Mouse (Mus musculus) heart, embryonic 10.5 days (tissue): ENCODE results near the gene Eif4e2. TPM values are rescaled to one million over a fixed set of nuclear protein-coding genes. Genes with fewer than 3 reads are reported as not detected.
A peak's percentile ranks its signal among the peaks of the same experiment; 100 is the strongest.

ENCODE experiments used
- DNase-seq: peaks from one replicate; pipeline ENCODE4 v3.0.0-alpha.2; 2017; ENCODE audit warnings: low spot score
- H3K27ac ChIP-seq: fragments of 300-500 bp; sonication (generic); 2 replicates; pipeline ENCODE4 v1.5.1; 2016; ENCODE audit warnings: mild to moderate bottlenecking
- H3K27me3 ChIP-seq: fragments of 300-500 bp; sonication (generic); 2 replicates; pipeline ENCODE4 v1.6.1; 2016; ENCODE audit warnings: mild to moderate bottlenecking; ENCODE audit not compliant: poor library complexity, insufficient read depth, severe bottlenecking
- H3K36me3 ChIP-seq: fragments of 300-500 bp; sonication (generic); 2 replicates; pipeline ENCODE4 v1.6.1; 2016; ENCODE audit warnings: mild to moderate bottlenecking, moderate library complexity
- H3K4me1 ChIP-seq: fragments of 300-500 bp; sonication (generic); 2 replicates; pipeline ENCODE4 v1.6.1; 2016; ENCODE audit warnings: mild to moderate bottlenecking
- H3K4me3 ChIP-seq: fragments of 300-500 bp; sonication (generic); 2 replicates; pipeline ENCODE4 v1.5.1; 2016; ENCODE audit warnings: mild to moderate bottlenecking, moderate library complexity
- H3K9me3 ChIP-seq: fragments of 300-500 bp; sonication (generic); 2 replicates; pipeline ENCODE4 v1.6.1; 2016; ENCODE audit warnings: mild to moderate bottlenecking, moderate library complexity
- WGBS: fragments of 180-500 bp; shearing (Covaris S2); methylation state at CpG from one replicate; pipeline ENCODE4 v1.1.7; 2016; 5-methylcytosine and 5-hydroxymethylcytosine counted together
- polyA plus RNA-seq: library from polyadenylated mRNA; unstranded; fragments of >200 nt; fragmentation: Nextera tagmentation; extraction: Ambion mirVana; gene quantifications from 2 replicates; pipeline ENCODE4 v1.2.1, GENCODE M21; 2016

The Eif4e2 gene
- polyA plus RNA-seq, 1 experiment from 2014 or later, result 174 TPM

DNA sequence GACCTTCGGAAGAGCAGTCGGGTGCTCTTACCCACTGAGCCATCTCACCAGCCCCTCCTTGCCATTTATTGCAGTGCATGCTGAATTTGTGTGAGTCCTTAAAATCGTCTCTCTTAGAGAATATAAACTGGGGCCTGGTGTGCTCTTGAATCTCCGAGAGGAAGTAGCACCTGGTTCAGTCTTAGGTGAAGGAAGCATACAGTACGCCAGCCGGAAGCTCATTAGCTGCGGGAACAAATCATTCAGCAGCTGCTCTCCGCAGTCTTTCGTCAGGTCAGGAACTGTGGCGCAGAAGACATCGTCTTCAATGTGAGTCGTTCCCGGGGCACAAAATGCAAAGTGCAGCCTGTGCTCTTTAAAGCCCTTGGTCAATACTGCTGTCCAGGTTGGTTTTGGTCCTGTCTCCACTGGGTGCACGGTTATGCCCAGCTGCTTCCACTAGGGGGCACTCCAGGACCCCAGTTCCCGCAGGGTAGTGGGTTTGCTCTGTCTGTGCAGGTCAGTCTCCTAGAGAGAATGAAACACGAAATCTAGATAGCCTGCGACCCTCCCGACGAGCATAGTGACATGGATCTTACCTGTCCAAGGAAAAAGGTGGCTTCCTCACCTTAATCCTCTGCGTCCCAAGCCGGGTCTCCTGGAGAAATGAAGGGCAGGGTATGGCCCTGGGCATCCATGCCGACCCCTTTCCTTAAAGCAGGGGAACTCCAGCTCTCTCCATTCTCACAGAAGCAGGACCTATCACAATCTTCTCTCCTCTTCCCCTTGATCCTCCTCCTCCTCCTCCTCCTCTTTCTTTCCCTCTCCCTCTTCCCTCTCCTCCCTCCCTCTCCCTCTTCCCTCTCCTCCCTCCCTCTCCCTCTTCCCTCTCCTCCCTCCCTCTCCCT lies 32.5 kb downstream of the Eif4e2 start:
- Histone ChIP-seq H3K4me3 (peak overlapping the region; percentile 18), H3K36me3 (no peaks in the 10 kb centered on the region), H3K27ac (no peak overlapping the region), H3K4me1 (peaks cover 6% of the 10 kb centered on the region; the same call in 1 of the 2 replicates), H3K9me3 (no peaks in the 10 kb centered on the region), H3K27me3 (no peaks in the 10 kb centered on the region)
- peak; percentile 88 for DNase-seq
- WGBS, result 24% methylated on average over 22 of the region's 22 CpGs

DNA sequence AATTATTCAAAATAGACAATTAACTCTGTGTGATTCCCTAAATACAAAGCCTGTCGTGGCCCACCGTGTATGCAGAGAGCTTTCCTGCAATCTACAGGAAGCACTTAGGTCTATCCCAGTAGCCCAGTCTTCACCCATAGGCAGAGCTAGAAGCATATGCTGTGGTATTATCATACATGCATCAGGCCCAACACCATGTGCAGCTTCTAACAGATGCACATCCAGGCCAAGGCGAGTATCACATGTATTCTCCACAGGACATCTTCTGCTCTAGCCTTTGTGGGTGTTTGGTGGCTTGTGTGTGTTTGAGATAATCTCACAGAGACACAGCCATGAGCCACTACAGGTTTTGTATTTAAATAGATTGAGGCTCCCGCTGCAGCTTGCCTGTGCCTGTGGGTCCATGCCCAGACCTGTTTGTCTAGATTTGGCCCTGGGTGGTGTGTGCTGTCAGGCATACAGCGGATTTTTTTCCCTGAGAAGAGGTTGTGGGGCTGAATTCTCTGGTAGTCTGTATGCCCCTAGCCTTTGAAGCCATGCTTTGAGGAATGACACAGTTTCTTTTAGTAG lies 38.4 kb downstream of the Eif4e2 start:
- no peak overlapping the region for H3K27ac ChIP-seq
- H3K27me3 ChIP-seq, result peaks cover 10% of the 10 kb centered on the region
- WGBS, result 67% methylated on average over 5 of the region's 5 CpGs
- H3K4me1 ChIP-seq, result no peaks in the 10 kb centered on the region
- no peaks in the 10 kb centered on the region for H3K9me3 ChIP-seq
- no peak for DNase-seq
- no peak overlapping the region for H3K4me3 ChIP-seq
- no peaks in the 10 kb centered on the region for H3K36me3 ChIP-seq

- Histone ChIP-seq H3K36me3 (no peaks in the 10 kb centered on the region), H3K4me3 (no peak overlapping the region), H3K27ac (no peak overlapping the region), H3K4me1 (0 out of 2 replicates have a peak, but pooled peaks cover 4% of the 10 kb centered on the region), H3K9me3 (no peaks in the 10 kb centered on the region), H3K27me3 (peaks cover 39% of the 10 kb centered on the region)
- DNase-seq, result no peak
- WGBS, result 49% methylated on average over 4 of the region's 4 CpGs
Measured at GRCm38 (mm10) chr1:87255173-87255572, 41.5 kb downstream of the Eif4e2 start.

GRCm38 (mm10) chr1:87257691-87258090 lies 44.0 kb downstream of the Eif4e2 start:
- H3K4me3 ChIP-seq, result no peak overlapping the region
- H3K27ac ChIP-seq, result no peak overlapping the region
- H3K27me3 ChIP-seq, result peaks cover 62% of the 10 kb centered on the region
- no peaks in the 10 kb centered on the region for H3K36me3 ChIP-seq
- WGBS, result 16% methylated on average over 11 of the region's 11 CpGs
- DNase-seq, result no peak
- no peaks in the 10 kb centered on the region for H3K9me3 ChIP-seq
- 0 out of 2 replicates have a peak, but pooled peaks cover 4% of the 10 kb centered on the region for H3K4me1 ChIP-seq

GRCm38 (mm10) chr1:87258484-87258883 lies 44.8 kb downstream of the Eif4e2 start:
- Histone ChIP-seq H3K4me3 (no peak overlapping the region), H3K4me1 (0 out of 2 replicates have a peak, but pooled peaks cover 4% of the 10 kb centered on the region), H3K27me3 (peaks cover 70% of the 10 kb centered on the region), H3K36me3 (no peaks in the 10 kb centered on the region), H3K27ac (0 out of 2 replicates have a peak overlapping the region, but pooled peaks have one; percentile 22), H3K9me3 (no peaks in the 10 kb centered on the region)
- no peak for DNase-seq
- 9% methylated on average over 14 of the region's 14 CpGs for WGBS

DNA sequence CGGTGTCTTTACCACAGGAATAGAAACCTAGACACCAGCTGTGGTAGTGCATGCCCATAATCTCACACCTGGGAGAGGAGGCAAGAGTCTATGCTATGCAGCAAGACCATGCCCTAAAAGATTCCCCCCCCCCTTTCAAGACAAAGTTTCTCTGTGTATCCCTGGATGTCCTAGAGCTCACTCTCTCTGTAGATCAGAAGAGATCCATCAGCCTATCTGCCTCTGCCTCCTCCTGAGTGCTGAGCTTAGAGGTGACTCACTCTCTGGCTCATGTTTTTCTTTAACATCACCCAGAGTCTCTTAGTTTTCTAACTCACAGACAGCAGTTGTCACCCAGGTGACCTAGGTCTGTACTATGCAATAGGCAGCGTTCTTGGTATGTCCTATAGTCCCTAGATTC lies 45.6 kb downstream of the Eif4e2 start:
- Histone ChIP-seq H3K9me3 (no peaks in the 10 kb centered on the region), H3K4me3 (no peak overlapping the region), H3K27me3 (peaks cover 75% of the 10 kb centered on the region), H3K27ac (no peak overlapping the region), H3K36me3 (no peaks in the 10 kb centered on the region), H3K4me1 (peaks cover 10% of the 10 kb centered on the region)
- no peak for DNase-seq
- 64% methylated on average over 2 of the region's 2 CpGs for WGBS

- no peaks in the 10 kb centered on the region for H3K9me3 ChIP-seq
- H3K36me3 ChIP-seq, result no peaks in the 10 kb centered on the region
- no peak overlapping the region for H3K27ac ChIP-seq
- peaks cover 98% of the 10 kb centered on the region for H3K27me3 ChIP-seq
- no peak for DNase-seq
- H3K4me1 ChIP-seq, result peaks cover 27% of the 10 kb centered on the region
- 4% methylated on average over 9 of the region's 9 CpGs for WGBS
- H3K4me3 ChIP-seq, result no peak overlapping the region
Measured at GRCm38 (mm10) chr1:87263257-87263656, 49.5 kb downstream of the Eif4e2 start.

GRCm38 (mm10) chr1:87263796-87264133 lies 50.1 kb downstream of the Eif4e2 start:
- 1% methylated on average over 12 of the region's 12 CpGs for WGBS
- DNase-seq, result no peak
- Histone ChIP-seq H3K36me3 (no peaks in the 10 kb centered on the region), H3K27ac (no peak overlapping the region), H3K4me3 (peak overlapping the region; percentile 57), H3K9me3 (no peaks in the 10 kb centered on the region), H3K4me1 (peaks cover 23% of the 10 kb centered on the region), H3K27me3 (peaks cover 98% of the 10 kb centered on the region)

DNA sequence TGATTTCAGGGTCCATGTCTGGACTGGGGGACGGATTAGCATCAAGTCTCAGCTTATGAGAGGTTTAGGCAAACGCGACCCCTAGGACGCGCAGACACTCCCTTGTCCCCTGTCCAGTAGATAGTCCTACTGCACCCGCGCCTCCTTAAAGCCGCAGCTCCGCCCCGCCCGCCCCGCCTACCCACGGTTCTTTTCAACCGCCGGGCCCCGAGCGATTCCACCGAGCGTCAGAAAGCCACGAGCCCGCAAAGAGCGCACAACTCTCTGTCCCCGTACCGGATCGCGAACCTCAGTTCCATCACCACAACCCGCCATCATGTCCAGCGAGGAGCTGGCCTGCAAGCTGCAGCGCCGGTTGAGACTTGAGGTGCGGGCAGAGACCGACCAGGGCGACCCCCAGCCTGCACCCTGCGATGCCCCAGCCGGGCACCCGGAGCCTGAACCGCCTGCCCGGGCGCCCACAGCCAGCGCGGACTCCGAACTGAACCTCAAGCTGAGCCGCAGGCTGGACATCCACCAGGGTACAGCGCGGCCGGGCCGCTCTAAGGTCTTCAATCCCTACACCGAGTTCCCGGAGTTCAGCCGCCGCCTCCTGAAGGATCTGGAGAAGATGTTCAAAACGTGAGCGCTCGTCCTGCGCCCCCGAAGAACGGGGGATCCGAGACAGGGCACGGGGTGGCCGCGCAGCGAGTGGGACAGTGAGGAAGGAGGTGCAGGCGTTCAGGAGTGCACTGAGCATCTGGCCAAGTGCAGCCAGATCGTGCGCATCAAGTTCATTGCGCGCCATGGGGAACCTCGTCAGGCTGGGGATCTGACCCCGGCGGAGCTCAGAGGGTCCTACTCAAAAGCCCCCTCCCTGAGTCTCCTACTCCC lies 50.7 kb downstream of the Eif4e2 start, which contains the start of gene Efhd1:
Gene Efhd1, plus strand, starts transcription at position 230 of the 873 bp plus-strand sequence.
- peaks cover 23% of the 10 kb centered on the region for H3K4me1 ChIP-seq
- no peaks in the 10 kb centered on the region for H3K36me3 ChIP-seq
- peak; percentile 77 for DNase-seq
- H3K9me3 ChIP-seq, result no peaks in the 10 kb centered on the region
- H3K4me3 ChIP-seq, result peak within 1 kb of the TSS; percentile 57
- WGBS, result under 1% methylated on average over 70 of the region's 70 CpGs
- 0 out of 2 replicates have a peak within 1 kb of the TSS, but pooled peaks have one; percentile 30 for H3K27ac ChIP-seq
- peaks cover 98% of the 10 kb centered on the region for H3K27me3 ChIP-seq

GRCm38 (mm10) chr1:87265200-87265599 lies 51.5 kb downstream of the Eif4e2 start:
- no peak for DNase-seq
- WGBS, result under 1% methylated on average over 13 of the region's 13 CpGs
- H3K9me3 ChIP-seq, result no peaks in the 10 kb centered on the region
- peaks cover 93% of the 10 kb centered on the region for H3K27me3 ChIP-seq
- no peak overlapping the region for H3K27ac ChIP-seq
- H3K36me3 ChIP-seq, result no peaks in the 10 kb centered on the region
- peaks cover 26% of the 10 kb centered on the region for H3K4me1 ChIP-seq
- peak overlapping the region; percentile 57 for H3K4me3 ChIP-seq

- DNase-seq, result no peak
- Histone ChIP-seq H3K9me3 (no peaks in the 10 kb centered on the region), H3K4me1 (peaks cover 39% of the 10 kb centered on the region), H3K27me3 (peaks cover 81% of the 10 kb centered on the region), H3K27ac (no peak overlapping the region), H3K36me3 (no peaks in the 10 kb centered on the region), H3K4me3 (no peak overlapping the region)
- 28% methylated on average over 8 of the region's 8 CpGs for WGBS
Measured at GRCm38 (mm10) chr1:87266296-87267090, 52.8 kb downstream of the Eif4e2 start.

GRCm38 (mm10) chr1:87270204-87270603 lies 56.5 kb downstream of the Eif4e2 start:
- H3K27ac ChIP-seq, result no peak overlapping the region
- peaks cover 45% of the 10 kb centered on the region for H3K4me1 ChIP-seq
- no peaks in the 10 kb centered on the region for H3K9me3 ChIP-seq
- 23% methylated on average over 3 of the region's 3 CpGs for WGBS
- DNase-seq, result no peak
- peak overlapping the region; percentile 35; the same call in 1 of the 2 replicates for H3K4me3 ChIP-seq
- H3K27me3 ChIP-seq, result peaks cover 57% of the 10 kb centered on the region
- H3K36me3 ChIP-seq, result no peaks in the 10 kb centered on the region
